Mouse (Mus musculus): ENCODE measurements around the gene Gigyf1.

GRCm38 (mm10) chr5:137535318-137535717 is 17.0 kb downstream of the Gigyf1 start:
- TF ChIP-seq POLR2A (IDR thresholded peaks at IDR 0.05; ENCODE audit: borderline replicate concordance, extremely low read depth, low read depth, low read length): no peak
- no peak for TF ChIP-seq CTCF (IDR thresholded peaks at IDR 0.05; ENCODE audit: insufficient read depth, low read length)

Measured in lung, adult 2 months (tissue).